Mouse (Mus musculus): Measurements from ENCODE around the gene Nos1. TPM values are rescaled to one million over a fixed set of nuclear protein-coding genes. Genes with fewer than 3 reads are reported as not detected.
A peak's percentile ranks its signal among the peaks of the same experiment; 100 is the strongest.

The Nos1 gene
- polyA plus RNA-seq, 1 experiment from 2014 or later = 0.60 TPM

GRCm38 (mm10) chr5:118002059-118002458, 221.2 kb downstream of the Nos1 start:
- H3K4me2 ChIP-seq (replicated peaks) = no peak overlapping the region
- peaks cover 3% of the 10 kb centered on the region; the same call in 1 of the 2 replicates for H3K4me1 ChIP-seq
- whole genome bisulfite sequencing = 35% methylated on average over 9 of the region's 9 CpGs
- peaks cover 83% of the 10 kb centered on the region for H3K36me3 ChIP-seq
- no peak overlapping the region for H3K27ac ChIP-seq (replicated peaks)
- ATAC-seq (ENCODE audit: insufficient number of reproducible peaks, low FRiP score, low TSS enrichment, low read depth) = no peak
- no peaks in the 10 kb centered on the region for H3K27me3 ChIP-seq
- H3K9ac ChIP-seq = no peak overlapping the region
- H3K9me3 ChIP-seq (replicated peaks) = no peaks in the 10 kb centered on the region
- no peak overlapping the region for H3K4me3 ChIP-seq (replicated peaks)

DNA sequence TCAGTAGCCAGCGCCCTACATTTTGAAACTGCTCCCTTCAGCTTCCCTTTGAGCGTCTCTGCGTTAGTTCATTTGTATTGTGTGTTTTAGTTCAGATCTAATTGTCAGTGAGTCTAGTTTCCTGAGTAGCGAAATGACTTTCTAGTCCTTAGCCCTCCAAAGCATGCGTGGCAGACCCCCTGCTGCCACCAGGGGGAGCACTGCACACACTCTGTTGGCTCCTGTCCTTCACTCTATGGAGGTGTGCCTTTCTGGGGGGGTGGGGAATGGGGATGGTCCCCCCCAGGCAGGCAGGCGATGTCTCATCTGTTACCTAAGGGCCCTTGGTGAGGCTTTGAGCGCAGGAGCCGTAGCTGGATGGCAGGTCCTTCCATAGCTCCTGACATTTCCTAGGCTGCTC, 223.8 kb downstream of the Nos1 start:
- Histone ChIP-seq H3K27ac (replicated peaks) (no peak overlapping the region), H3K27me3 (no peaks in the 10 kb centered on the region), H3K36me3 (peaks cover 84% of the 10 kb centered on the region), H3K9me3 (replicated peaks) (no peaks in the 10 kb centered on the region), H3K4me3 (replicated peaks) (no peak overlapping the region), H3K4me1 (peaks cover 3% of the 10 kb centered on the region; the same call in 1 of the 2 replicates), H3K4me2 (replicated peaks) (no peak overlapping the region), H3K9ac (no peak overlapping the region)
- ATAC-seq (ENCODE audit: insufficient number of reproducible peaks, low FRiP score, low TSS enrichment, low read depth) = no peak
- WGBS = 73% methylated on average over 8 of the region's 8 CpGs

DNA sequence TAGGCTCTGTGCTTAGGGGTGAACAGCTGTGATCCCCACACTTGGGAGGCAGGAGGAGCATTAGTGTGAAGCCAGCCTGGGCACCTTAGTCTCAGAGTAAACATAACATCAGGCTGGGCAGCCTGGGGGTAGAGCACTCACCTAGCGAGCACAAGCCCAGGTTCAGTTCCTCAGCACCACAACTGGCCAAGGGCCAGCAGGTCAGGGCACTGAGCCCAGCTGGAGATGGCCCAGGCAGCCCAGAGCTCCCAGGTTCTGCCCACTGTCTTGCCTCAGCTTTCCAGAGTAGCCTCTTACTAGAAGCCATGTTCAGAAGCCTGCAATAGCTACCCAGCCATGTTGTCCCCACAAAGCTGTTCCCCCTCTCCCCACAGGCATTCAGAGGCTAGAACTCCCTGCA, 224.9 kb downstream of the Nos1 start:
- WGBS = 70% methylated on average over 1 of the region's 1 CpGs
- Histone ChIP-seq H3K27ac (replicated peaks) (no peak overlapping the region), H3K9me3 (replicated peaks) (no peaks in the 10 kb centered on the region), H3K4me1 (peaks cover 3% of the 10 kb centered on the region; the same call in 1 of the 2 replicates), H3K4me2 (replicated peaks) (no peak overlapping the region), H3K4me3 (replicated peaks) (no peak overlapping the region), H3K27me3 (no peaks in the 10 kb centered on the region), H3K36me3 (peaks cover 76% of the 10 kb centered on the region), H3K9ac (no peak overlapping the region)
- 0 out of 2 replicates have a peak, but pooled peaks have one; percentile 16 for ATAC-seq (ENCODE audit: insufficient number of reproducible peaks, low FRiP score, low TSS enrichment, low read depth)

- Histone ChIP-seq H3K36me3 (peaks cover 50% of the 10 kb centered on the region), H3K4me2 (replicated peaks) (no peak overlapping the region), H3K4me1 (peaks cover 3% of the 10 kb centered on the region; the same call in 1 of the 2 replicates), H3K4me3 (replicated peaks) (no peak overlapping the region), H3K9me3 (replicated peaks) (no peaks in the 10 kb centered on the region), H3K27me3 (no peaks in the 10 kb centered on the region), H3K9ac (no peak overlapping the region), H3K27ac (replicated peaks) (no peak overlapping the region)
- 92% methylated on average over 13 of the region's 13 CpGs for WGBS
- no peak for ATAC-seq (ENCODE audit: insufficient number of reproducible peaks, low FRiP score, low TSS enrichment, low read depth)
Observed at GRCm38 (mm10) chr5:118008344-118008743, 227.5 kb downstream of the Nos1 start.

Other genes starting within 250 kb of the Nos1 start
- 55.1 and 55.3 TPM in 2 replicates for gene Fbxo21, start 195.7 kb downstream of the Nos1 start, polyA plus RNA-seq (2015; fragmentation: Nextera tagmentation; extraction: Ambion mirVana)
- 30.2 and 38.2 TPM in 2 replicates for gene Tesc, start 246.7 kb downstream of the Nos1 start, polyA plus RNA-seq (2015; fragmentation: Nextera tagmentation; extraction: Ambion mirVana)

Data from embryonic facial prominence, embryonic 15.5 days (tissue).